Mouse (Mus musculus) heart, adult 8-10 months (tissue): ENCODE data around the gene Gnat2. TPM values are rescaled to one million over a fixed set of nuclear protein-coding genes. Genes with fewer than 3 reads are reported as not detected.

Experiments
- DNase-seq: peaks from one replicate; pipeline ENCODE4 v3.0.0; 2022; ENCODE audit warnings: low spot score
- total RNA-seq, 4 experiments: library from RNA; stranded (reverse); gene quantifications; 2 replicates each; pipeline ENCODE4 v1.2.4; 2022

Gnat2 gene
- total RNA-seq = under 1 TPM in 2 of 4 experiments, not detected in 2; 0.28 to 0.47 TPM

- no peak for DNase-seq
Measured at GRCm38 (mm10) chr3:108092536-108093115, at the start of gene Gnat2. Gene Gnat2, plus strand, starts transcription at chr3:108092789.

GRCm38 (mm10) chr3:108044394-108045140 lies 48.0 kb upstream of the Gnat2 start, which contains the start of gene Gstm4:
Gene Gstm4, minus strand, starts transcription at chr3:108044894.
- DNase-seq = peak; percentile 94

DNA sequence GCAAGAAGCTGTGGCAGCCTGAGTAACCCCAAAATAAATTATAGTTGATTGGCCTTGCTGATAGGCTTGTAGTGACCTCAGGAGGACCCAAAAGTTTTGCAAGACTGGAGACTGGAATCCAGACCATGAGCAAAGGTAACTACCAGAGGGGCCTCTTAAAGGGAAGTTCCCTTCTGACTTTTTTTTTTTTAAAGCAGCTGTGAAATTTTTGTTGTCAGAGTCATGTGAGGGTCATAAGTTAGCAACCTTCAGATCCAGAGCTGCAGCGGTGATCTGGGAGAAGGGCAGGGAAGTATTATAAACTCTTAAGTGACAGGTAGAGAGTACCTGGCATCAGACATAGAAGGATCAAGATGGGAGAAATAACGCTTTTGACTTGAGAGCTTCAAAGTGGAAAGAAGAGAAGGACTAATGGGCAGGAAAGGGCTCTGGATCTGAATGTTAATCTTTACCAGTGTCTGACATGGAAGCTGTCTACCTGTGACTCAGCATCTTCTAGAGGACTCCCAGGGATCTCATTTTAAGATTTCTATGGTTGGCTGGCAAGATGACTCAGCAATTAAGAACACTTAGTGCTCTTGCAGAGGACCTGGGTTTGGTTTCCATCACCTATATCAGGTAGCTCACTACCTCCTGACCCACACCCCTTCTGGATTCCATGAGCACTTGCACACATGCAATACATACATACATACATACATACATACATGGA lies 45.5 kb upstream of the Gnat2 start:
- no peak for DNase-seq

DNA sequence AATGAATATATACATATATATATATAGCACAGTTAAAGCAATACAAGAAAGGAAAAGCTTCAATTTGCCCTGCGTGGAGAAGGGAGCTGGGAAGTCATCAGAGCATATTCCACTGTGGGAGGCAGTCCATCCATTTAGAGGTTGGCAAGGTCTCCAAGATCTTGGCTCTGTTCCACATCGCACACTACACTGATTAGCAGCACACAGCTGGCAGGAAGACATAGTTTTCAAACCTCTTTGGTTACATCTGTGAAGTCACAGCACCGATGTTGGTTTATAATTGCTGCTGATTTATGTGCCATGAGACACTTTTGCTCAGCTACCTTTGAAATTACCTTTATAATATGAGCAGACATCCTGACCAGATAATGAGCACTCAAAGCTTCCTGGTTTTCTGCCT lies 44.3 kb upstream of the Gnat2 start:
- DNase-seq = no peak

GRCm38 (mm10) chr3:108050493-108050892 lies 42.1 kb upstream of the Gnat2 start:
- DNase-seq = no peak

DNA sequence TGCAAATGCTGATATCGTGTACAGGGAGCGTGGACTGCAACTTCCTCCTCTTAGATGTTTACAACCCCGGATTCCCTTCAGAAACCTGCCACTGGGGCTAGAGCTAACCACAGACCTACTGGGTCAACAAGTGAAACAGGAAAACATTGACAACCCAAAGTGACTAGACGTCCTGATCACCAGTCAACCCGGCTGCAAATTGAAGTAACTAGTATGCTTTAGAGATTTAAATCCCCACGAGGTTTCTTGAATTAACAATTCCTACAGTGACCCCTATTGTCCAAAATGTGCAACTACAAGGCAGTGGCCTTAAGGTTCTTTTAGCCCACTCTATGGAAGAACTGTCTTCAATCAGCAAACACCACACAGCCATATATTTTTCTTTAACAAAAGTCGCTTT lies 31.2 kb upstream of the Gnat2 start:
- peak; percentile 74 for DNase-seq

DNA sequence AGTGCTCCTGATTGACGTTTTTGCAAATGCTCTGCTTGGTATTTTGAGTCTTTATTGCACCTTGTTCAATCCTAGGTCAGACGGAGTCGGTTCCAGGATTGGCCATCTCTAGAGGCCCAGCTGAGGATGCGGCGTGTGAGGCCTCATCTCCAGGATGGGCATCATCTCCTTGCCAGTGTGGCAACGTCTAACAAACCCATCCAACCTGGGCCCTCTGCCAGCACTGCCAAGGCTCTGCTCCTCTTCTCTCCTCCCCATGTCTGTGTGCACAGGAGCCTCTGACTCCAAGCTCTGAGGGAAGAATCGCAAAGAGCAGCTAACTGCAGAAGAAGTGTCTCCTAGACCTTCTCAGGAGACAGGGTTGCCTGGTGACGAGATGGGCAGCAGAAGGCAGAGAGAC lies 29.9 kb upstream of the Gnat2 start:
- DNase-seq = no peak

- DNase-seq = no peak
Measured at GRCm38 (mm10) chr3:108064672-108065071, 27.9 kb upstream of the Gnat2 start.

DNA sequence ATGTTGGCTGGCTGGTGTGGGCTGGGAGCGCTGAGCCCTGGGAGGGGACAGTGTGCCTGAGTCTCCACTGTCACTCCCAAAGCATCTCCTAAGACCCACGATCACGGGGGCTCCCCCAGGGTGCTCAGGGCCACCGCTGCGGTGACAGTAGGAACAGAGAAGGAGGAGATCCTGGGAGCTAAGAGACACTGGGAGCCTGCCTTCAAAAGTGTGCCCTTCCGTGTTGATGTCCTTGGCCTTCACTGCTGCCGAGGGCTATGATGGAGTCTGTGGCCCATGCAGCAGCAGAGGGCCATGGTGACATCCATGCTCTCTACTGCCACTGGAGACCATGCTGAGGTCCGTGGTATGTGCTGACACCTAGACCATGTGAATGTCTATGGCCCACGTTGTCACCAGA lies 27.0 kb upstream of the Gnat2 start:
- no peak for DNase-seq

- DNase-seq = no peak
Measured at GRCm38 (mm10) chr3:108067370-108067934, 25.1 kb upstream of the Gnat2 start.

DNA sequence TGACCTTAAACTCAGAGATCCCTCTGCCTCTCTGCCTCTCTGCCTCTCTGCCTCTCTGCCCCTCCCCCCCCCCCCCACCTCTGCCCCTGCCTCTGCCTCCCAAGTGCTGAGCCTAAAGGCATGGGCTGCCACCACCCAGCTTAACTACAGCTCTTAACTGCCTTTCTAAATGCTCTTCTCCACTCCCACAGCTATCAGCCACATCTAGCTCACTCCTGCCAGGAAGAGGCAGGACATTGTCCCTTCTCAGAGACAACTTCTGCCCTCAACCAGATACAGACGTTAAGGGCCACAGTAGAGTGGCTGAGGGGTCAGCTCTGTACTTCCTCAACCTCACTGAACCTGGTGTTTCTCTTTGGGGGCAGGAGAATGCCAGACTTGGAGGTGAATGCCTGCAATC lies 23.8 kb upstream of the Gnat2 start:
- no peak for DNase-seq

DNA sequence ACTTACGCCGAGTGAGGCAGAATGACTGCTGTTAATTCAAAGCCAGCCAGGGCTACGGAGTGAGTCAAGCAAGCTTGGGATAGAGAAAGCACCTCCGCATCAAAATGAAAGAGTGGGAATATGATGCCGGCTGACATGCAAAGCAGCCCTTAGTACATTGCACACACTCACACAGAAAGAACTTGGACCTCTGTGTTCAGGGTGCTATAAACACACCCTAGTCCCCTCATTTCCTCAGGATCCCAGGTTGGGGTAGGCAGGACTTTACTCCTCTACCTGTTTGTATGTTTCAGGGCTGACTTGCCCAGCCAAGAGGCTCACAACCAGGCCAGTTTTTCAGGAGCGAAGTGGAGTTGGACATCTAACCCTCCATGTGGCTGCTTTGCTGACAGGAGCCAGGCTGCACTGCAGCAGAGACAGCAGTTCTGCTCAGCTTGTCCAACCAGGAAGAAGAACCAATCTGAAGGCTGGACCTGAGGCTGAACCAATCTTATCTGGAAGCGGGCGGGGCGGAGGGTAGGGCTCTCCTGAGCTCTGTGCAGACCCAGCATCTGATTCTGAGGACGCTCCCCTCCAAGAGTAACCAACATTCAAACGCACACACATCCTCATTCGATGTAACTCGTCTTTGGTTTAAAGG lies 23.2 kb upstream of the Gnat2 start:
- peak; percentile 36 for DNase-seq

DNA sequence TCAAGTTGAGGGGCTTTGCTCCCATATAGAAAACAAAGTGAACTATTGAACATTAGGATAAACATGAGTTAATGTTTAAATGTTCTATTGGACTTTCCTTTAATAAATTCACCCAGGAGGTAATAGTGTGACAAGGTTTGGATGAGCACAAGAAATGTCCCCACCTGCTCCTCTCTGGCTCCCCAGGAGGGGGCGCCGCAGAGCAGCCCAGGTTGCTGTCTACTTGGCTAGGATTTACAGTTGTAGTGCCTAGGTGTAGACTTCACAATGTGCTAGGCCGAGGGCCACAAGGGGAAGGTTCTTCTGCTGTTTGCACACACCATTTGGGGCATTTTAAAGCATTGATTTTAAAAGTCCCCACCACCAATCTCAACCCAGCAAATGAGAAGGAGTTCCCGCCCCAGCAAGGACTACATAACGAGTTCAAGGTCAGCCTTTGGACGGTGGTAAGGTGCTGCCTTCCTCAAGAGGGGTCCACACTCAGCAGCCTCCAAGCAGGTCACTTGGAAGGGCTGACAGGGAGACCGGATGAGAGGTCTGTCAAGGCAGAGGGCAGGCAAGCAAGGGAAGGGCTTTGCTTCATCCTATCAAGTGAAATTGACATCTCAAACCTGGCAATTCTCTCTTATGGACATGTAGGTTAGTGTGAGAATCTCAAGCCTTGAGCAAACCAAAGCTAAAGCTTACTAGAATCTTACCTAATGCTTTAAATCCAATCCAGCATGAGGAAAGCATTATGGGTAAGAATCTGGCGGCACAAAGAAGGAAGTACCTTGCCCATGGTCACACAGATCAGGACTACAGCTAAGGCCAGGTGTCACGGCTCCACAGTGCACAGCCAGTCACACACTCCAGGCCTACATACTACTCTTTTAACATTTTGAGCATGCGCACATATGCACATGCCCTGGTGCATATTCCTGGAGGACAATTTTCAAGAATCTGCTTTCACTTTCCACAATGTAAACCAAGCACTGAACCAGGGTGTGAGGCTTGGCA lies 22.0 kb upstream of the Gnat2 start:
- DNase-seq = peak; percentile 65

DNA sequence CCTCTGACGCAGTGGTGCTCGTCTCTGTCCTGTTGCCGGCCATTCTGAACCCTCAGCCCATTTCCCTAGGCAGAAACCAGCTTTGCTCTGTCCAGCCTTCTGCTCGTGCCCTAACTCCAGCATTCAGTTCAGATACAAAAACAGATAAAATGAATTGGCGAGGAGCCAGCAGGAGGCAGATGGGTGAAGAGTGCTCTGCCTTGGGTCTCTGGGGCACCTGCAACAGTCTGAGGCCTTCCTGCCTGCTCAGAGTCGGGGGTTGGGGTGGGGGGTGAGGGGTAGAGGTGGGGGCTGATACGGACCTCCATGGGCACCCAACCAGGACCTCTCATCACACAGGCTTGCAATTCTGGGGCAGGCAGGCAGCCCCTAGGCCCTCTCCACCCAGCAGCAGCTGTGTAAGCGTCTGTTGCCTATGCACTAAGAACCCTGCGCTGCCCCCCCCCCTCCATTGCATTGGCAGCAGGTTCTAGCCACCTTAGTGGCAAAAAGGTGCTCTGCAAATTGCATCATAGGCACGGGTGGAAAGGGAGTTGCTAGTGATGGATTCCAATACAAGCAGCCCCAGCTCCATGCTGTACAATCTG lies 19.5 kb upstream of the Gnat2 start:
- DNase-seq = no peak

DNA sequence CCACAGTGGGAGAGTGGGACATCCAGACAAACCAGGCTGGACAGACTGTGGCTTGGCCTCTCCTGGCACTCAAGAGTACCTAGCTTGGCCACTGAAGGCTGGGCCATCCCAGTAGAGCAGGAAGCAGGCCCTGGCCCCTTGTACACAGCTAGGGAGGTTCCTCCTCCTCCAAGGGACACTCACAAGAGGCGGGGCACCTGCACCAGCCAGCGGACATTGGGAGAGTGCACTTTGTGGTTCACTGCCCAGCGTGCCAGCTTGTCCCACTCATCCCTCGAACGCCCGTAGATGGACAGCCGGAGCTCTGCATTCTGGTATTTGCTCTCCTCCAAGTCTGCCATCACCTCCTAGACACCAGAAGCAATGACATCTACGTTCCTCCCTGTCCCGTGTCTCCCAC lies 15.8 kb upstream of the Gnat2 start:
- no peak for DNase-seq

- DNase-seq = no peak
Measured at GRCm38 (mm10) chr3:108081681-108082080, 10.9 kb upstream of the Gnat2 start.

- DNase-seq = no peak
Measured at GRCm38 (mm10) chr3:108082251-108082875, 10.2 kb upstream of the Gnat2 start.

- no peak for DNase-seq
Measured at GRCm38 (mm10) chr3:108083161-108083560, 9.4 kb upstream of the Gnat2 start.

DNA sequence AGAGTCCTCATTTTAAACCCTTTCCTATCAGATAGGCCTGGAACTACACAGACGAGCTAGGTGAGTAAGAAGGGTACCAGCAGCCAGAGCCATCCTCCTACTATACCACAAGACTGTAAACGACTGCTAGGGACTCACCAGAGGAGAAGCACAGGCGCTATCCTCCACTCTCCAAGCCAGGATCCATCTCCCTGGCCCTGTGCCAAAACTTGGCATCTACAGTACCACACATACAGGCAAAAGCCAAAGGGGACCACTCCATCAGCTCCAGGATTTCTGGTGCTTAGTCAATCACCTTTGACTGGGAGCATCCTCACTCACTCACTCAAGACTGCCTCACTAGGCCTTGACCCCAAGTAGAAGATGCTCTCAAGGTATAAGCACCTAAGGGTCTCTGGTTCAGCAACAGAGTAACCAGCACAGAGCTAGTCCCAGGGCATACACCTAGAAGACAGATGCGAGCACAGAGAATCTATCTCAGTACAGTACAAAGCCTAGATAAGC lies 8.6 kb upstream of the Gnat2 start:
- DNase-seq = no peak
